Mouse (Mus musculus) liver, adult 2 months (tissue): ENCODE results near the gene Slc38a9.

Experiments
- CTCF ChIP-seq: fragments of 200-500 bp; IDR thresholded peaks from 2 replicates; pipeline ENCODE4 v1.5.1; 2011; ENCODE audit warnings: low read depth, low read length, control low read depth
- POLR2A ChIP-seq: fragments of 200-500 bp; IDR thresholded peaks from 2 replicates; pipeline ENCODE4 v1.6.1; 2011; ENCODE audit warnings: low read length, control low read depth; ENCODE audit not compliant: insufficient read depth; ENCODE audit errors: extremely low read depth

DNA sequence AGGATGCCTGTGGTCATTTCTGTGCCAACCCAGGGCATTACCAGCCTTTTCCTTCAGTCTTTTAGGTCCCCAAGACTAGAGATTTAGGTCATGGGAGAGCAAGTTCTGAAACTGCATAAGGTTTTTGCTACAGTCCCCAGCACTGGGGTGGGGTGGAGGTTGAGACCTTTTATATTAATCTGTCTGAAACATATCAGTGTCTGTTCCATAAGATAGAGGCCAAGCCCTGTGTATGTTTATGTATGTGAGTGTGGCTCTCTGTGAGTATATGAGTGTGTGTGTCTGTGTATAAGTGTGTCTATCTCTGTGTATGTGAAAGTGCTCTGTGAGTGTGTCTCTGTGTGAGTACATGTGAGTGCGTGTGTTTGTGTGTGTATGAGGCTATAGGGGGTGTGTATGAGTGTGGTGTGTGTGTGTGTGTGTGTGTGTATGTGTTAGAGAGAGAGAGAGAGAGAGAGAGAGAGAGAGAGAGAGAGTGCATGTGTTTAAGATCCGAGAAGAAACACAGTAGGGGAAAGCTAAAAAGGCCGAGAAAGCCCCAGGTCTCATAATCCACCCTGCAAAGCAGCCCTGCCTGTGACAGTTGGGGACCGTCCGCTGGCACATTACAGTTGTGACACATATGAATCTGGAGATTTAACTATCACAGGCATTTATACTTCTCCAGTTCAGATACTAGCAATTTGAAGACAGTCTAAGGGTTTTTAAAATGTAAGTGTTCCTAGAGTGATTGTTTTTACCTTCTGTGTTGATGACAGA is 85.6 kb downstream of the Slc38a9 start:
- TF ChIP-seq CTCF (no peak), POLR2A (no peak)
